Mouse (Mus musculus) spleen, adult 2 months (tissue): Measurements from ENCODE around the gene Upk2.

Experiments
- CTCF ChIP-seq: fragments of 200-500 bp; IDR thresholded peaks from 2 replicates; pipeline ENCODE4 v1.5.1; 2011; ENCODE audit warnings: mild to moderate bottlenecking, inconsistent platforms; ENCODE audit not compliant: insufficient read depth, insufficient read length, insufficient replicate concordance; ENCODE audit errors: extremely low read depth
- POLR2A ChIP-seq: fragments of 200-500 bp; IDR thresholded peaks from 2 replicates; pipeline ENCODE4 v1.6.1; 2011; ENCODE audit warnings: low read depth, low read length, inconsistent platforms

DNA sequence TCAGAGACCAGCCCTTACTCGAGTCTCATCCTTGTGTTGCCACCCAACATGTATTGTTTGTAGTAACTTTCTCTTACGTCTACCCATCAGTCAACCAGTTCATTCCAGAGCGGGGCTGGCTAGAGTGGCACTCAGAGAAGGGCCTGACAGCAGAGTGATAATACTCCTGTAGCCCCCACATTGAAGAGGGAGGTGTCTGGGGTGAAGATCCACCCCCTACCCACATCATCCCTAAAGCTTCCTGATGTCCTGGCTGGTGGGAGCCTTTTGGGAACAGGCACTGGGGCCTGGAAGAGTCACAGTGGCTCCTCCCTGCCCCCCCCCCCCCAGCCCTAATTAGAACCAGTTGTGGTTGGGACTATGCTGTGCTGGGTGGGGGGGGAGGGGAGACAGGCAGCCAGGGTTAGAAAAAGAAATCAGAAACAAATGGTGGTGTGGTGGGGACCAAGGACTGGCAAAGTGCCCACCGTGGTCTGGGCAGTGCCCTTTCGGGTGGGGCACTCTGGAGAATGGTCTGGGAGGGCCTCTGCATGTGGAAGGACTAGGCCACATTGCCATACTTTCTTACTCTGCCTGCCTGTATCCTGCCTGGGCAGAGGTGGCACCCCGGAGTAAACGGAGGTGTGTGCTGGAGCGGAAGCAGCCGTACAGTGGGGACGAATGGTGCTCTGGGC is 46.6 kb upstream of the Upk2 start:
- TF ChIP-seq POLR2A (no peak), CTCF (no peak)
